Mouse (Mus musculus) skeletal muscle tissue, adult 2 months (tissue): Measurements from ENCODE around the gene Rbm19.
"Not testable (repeated sequence)": the region's sequence is repeated elsewhere in the genome, so short reads cannot be mapped to it uniquely, and the experiment has no call there.

ENCODE experiments used
- DNase-seq: peaks from one replicate; pipeline ENCODE4 v3.0.0-alpha.2; 2012; ENCODE audit warnings: low read depth, low spot score

Gene Rbm19

DNA sequence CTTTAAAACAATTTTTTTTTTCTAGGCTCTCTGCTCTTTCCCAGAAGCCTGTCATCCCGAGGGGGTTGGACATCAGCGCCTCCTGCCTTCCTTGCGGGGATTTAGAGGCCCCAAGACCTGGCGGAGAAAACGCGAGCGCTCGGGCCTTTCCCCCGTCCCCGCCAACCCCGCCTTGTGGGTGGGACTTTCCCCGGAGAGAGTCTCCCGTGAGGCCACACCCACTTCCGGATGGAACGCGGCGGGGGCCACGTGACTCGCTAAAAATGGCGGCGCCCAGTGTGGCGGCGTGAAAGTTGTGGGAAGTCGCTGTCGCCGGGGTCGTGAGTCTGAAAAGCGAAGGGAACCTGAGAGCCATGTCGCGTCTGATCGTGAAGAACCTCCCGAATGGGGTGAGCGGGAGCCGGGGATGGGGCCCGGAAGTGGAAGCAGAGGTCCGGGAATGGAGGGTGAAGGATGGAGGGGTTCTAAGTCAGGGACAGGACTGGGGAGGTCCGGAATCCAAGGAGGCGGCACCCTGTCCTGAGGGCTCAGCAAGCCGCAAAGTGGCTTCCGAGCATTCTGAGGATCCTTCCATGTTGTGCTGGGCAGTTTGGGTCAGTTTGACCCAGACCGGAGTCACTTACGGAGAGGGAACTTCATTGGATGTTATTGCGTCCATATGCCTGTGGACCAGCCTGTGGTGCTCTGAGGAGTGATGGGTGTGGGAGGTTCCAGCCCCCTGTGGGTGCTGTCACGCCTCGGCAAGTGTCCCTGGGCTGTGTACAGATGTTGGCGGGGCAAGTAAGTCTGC is at the start of gene Rbm19:
Rbm19 (plus strand) TSS at position 205 of the 790 bp plus-strand sequence.
- DNase-seq: peak; percentile 75

DNA sequence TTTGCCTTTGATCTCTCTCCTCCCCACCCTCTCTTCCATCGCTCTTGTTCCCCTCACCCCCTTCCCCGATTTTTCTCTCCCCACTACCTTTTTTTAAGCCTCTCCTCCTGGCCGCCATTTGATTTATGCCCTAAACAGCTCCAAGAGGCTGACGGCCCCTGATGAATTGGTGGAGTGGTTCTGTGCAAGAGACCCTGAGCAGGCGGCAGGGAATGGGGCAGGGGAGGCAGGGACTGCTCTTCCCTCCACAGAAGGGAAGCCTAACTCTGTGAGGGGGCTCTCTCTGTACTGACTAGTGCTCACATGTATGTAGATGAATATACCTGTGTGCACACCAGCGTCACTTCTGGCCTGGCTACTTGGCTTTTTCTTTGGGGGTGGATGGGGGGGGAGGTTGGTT is 49.0 kb upstream of the Rbm19 start:
- no peak for DNase-seq

- no peak for DNase-seq
Measured at GRCm38 (mm10) chr5:120074101-120074500, 42.2 kb upstream of the Rbm19 start.

DNA sequence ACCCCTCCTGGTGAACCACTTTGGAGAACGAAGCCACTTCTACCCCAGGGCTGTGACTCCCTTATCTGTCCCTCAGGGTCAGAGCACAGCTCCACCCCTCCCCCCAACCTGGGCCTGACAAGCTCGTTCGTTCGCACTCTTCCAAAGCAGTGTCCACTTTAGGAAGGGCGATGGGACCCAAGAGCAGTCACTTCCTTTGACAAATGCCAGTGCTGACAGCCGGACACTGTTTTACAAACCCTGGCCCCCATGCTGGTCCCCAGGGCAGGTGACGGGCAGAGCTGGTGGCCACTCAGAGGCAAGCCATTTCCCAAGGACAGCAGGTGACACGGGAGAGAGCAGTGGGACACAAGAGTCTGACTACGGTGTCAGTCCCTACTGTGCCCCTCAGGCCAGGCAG is 36.2 kb upstream of the Rbm19 start:
- no peak for DNase-seq

- DNase-seq: no peak
Measured at GRCm38 (mm10) chr5:120080468-120080867, 35.8 kb upstream of the Rbm19 start.

DNA sequence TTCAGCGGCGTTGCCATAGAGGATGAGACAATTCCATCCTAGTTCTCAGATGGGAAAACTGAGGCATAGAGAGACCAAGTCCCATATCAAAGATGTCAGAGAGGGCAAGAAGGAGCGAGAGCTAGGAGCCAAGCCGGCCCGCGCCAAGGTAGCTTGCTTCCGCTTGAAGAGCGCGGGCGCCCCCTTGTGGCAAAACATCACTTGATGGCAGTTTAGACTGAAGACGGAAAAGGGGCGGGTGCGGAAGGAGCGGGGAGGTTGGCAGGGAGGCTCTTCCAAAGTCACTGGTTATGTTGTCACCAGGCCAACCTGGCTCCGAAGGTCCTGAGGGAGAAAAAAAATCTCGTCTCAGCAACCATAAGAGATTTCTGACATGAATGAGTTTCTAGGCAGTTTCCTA is 27.7 kb upstream of the Rbm19 start:
- peak; percentile 71 for DNase-seq

- DNase-seq: peak; percentile 42
Measured at GRCm38 (mm10) chr5:120094602-120095001, 21.7 kb upstream of the Rbm19 start.

GRCm38 (mm10) chr5:120097042-120097441 is 19.2 kb upstream of the Rbm19 start:
- no peak for DNase-seq

GRCm38 (mm10) chr5:120100814-120101213 is 15.5 kb upstream of the Rbm19 start:
- DNase-seq: no peak

DNA sequence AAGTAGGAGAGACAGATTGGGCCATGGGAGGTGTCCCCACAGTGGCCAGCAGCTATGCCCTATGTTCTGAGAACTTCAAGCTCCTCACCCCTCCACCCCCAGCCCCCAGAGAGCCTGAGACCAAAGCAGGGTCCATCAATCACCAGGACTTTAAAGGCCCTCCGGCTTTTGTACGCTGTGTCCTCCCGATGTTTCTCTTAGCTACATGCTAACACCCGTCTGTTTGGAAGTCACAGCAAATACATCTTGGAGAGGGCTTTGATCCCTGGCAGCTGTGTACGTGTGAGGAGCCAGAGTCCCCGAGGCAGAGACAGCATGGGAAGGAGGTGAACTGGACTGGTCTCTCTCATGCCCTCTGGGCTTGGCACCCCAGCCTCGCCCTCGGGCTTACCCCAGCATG is 14.2 kb upstream of the Rbm19 start:
- DNase-seq: no peak

DNA sequence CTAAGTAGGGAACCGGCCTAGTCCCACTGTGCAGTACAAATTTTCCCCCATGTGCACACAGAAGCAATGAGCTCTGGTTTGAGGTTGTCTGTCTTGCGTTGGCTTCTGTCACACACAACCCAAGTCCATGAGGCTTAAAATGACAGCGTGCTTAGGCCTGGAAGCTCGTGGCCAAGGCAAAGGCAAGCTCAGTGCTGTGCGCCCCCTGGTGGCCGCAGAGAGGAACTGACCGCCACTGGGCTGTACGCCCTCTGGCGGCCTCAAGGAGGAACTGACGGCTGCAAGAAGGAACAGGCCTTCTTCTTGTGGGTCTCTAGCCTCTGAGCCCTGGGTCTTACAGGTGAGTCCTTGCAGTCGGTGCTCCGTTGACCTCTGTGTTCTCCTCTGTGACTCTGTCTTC is 13.5 kb upstream of the Rbm19 start:
- DNase-seq: peak; percentile 49

GRCm38 (mm10) chr5:120103458-120103857 is 12.8 kb upstream of the Rbm19 start:
- DNase-seq: no peak

DNA sequence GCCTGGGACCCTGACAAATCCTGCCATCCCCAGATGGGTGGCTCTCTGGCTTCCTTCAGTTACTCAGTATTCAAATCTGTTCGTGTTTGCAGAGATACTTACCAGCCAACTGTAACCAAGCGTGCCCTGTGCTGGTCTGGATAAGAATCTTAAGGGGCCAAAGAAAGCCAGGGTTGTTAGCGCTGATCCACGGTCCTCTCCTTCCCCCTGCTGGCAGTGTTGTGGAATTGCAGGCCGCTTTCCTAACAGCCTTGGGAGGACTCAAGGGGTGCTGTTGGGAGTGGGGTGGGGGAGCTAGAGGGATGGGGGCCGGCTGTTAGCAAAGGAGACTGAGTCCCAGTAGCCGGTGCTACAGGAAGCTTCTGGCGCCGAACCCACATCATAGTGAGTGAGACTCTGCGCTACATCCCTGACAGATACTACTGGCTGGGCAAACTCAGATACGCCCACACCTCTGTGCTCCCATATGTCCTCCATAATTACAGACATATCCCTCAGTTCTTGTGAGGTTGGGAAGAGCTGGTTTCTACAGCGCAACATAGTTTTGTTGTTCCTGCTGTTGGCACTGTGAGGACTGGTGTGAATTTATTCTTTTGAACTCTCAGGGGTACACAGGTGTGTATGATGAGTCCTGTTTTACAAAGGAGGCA is 9.7 kb upstream of the Rbm19 start:
- DNase-seq: no peak

- no peak for DNase-seq
Measured at GRCm38 (mm10) chr5:120114361-120114760, 1.9 kb upstream of the Rbm19 start.

- DNase-seq: not testable (repeated sequence)
Measured at GRCm38 (mm10) chr5:120117161-120117560, 896 bp downstream of the Rbm19 start.

GRCm38 (mm10) chr5:120124881-120125690 is 8.8 kb downstream of the Rbm19 start:
- DNase-seq: no peak

DNA sequence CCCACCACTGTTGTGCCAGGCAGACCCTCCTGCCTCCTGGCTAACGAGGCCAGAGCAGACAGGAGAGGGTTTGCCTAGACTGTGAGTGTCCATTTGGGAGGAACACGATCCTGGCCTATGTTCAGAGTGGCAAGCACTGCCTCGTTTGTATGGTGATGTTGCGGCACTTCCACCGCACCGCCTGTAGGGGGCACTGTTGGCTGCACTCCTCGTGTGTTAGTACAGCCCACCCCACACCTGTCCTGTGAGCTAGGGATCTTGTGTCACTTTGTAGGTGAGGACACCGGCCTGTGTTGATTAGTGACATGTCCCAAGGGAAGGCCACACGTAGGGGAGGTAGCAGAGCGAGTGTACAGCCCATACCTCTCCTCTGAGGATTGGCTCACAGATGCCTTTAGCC is 11.4 kb downstream of the Rbm19 start:
- no peak for DNase-seq

GRCm38 (mm10) chr5:120128511-120128910 is 12.2 kb downstream of the Rbm19 start:
- DNase-seq: no peak

DNA sequence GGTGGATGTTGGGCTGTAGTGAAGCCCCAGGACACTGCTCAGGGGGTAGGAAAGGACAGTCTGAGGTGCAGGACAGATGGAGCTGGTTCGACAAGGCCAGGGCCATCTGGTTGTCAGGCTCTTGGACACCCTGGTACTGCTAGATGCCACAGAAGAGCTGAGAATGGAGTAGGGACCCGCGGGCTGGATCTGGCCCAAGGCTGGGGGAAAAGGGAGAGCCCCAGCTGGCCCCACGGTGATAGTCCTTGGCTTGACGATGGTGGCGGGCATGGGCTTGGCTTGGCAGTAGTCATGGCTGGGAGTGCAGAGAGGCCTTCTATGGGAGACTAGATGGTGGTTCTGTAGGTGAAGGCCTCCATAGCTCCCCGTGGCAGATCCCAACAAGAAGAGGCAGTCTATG is 12.8 kb downstream of the Rbm19 start:
- no peak for DNase-seq

GRCm38 (mm10) chr5:120129761-120130160 is 13.5 kb downstream of the Rbm19 start:
- DNase-seq: no peak

GRCm38 (mm10) chr5:120130163-120130562 is 13.9 kb downstream of the Rbm19 start:
- DNase-seq: no peak

GRCm38 (mm10) chr5:120131600-120131999 is 15.3 kb downstream of the Rbm19 start:
- DNase-seq: peak; percentile 44
